Mouse (Mus musculus) bone marrow macrophage, adult 2 months (primary cell): ENCODE measurements around the gene Slc2a1.

Experiments used
- CTCF ChIP-seq: IDR thresholded peaks from 2 replicates; pipeline ENCODE4 v1.5.1; 2012; ENCODE audit warnings: low read depth, mild to moderate bottlenecking, low read length, moderate library complexity
- POLR2A ChIP-seq: IDR thresholded peaks from 2 replicates; pipeline ENCODE4 v1.6.1; 2012; ENCODE audit warnings: mild to moderate bottlenecking, low read depth, low read length, borderline replicate concordance

- TF ChIP-seq CTCF: no peak
- no peak for TF ChIP-seq POLR2A
Measured at GRCm38 (mm10) chr4:119177702-119178101, 69.2 kb downstream of the Slc2a1 start.
